Comparison of ENCODE assay signal across 8 mouse cellular contexts in genomic region chr10:103368296-103369080, GRCm38 (mm10). TPM values are rescaled to one million over a fixed set of nuclear protein-coding genes. Genes with fewer than 3 reads are reported as not detected.
DNase-seq lines count a peak whose midpoint lies in the region; ATAC-seq and TF ChIP-seq lines count a peak whose summit lies in the region.

No protein-coding gene starts in this region.

- no peaks in the 10 kb centered on the region for H3K9me3 ChIP-seq in heart, embryonic 12.5 days (replicated peaks)
- H3K9me3 ChIP-seq in liver, postnatal 0 days (ENCODE audit: low read length), result no peaks in the 10 kb centered on the region

- under 1% methylated on average over 37 of the region's 37 CpGs for WGBS in heart, embryonic 12.5 days
- WGBS in liver, postnatal 0 days (ENCODE audit: insufficient replicate concordance), result under 1% methylated on average over 37 of the region's 37 CpGs

- H3K36me3 ChIP-seq in heart, embryonic 12.5 days, result no peaks in the 10 kb centered on the region
- H3K36me3 ChIP-seq in liver, postnatal 0 days (replicated peaks; ENCODE audit: insufficient read depth, low read length), result no peaks in the 10 kb centered on the region

- no peak for TF ChIP-seq EP300 in liver, postnatal 0 days (IDR thresholded peaks at IDR 0.05; ENCODE audit: low read depth)

- no peak overlapping the region for H3K27ac ChIP-seq in heart, embryonic 12.5 days (ENCODE audit: poor library complexity, severe bottlenecking)
- H3K27ac ChIP-seq in liver, postnatal 0 days (ENCODE audit: low read depth), result no peak overlapping the region

- peak; percentile 4 for DNase-seq in urinary bladder, postnatal 14 days (ENCODE audit: low spot score)
- DNase-seq in urinary bladder, postnatal 10 days (ENCODE audit: low spot score), result no peak
- peak; percentile 43 for DNase-seq in kidney, postnatal 10 days
- DNase-seq in liver, postnatal 0 days, result no peak
- DNase-seq in retina, embryonic 14.5 days (ENCODE audit: low spot score), result peak; percentile 56
- no peak for DNase-seq in thymus, postnatal 36 days

- peaks cover 11% of the 10 kb centered on the region; the same call in 1 of the 2 replicates for H3K27me3 ChIP-seq in heart, embryonic 12.5 days (replicated peaks)
- peaks cover 19% of the 10 kb centered on the region for H3K27me3 ChIP-seq in liver, postnatal 0 days (ENCODE audit: insufficient read depth, low read length)

- ATAC-seq in common myeloid progenitor, adult 5-6 weeks (replicated peaks; ENCODE audit: low read depth, poor library complexity, severe bottlenecking), result peak; percentile 44
- ATAC-seq in heart, embryonic 12.5 days (ENCODE audit: insufficient number of reproducible peaks, low FRiP score), result 0 out of 2 replicates have a peak, but pooled peaks have one; percentile 43
- no peak for ATAC-seq in liver, postnatal 0 days

- peaks cover 5% of the 10 kb centered on the region; the same call in 1 of the 2 replicates for H3K4me1 ChIP-seq in heart, embryonic 12.5 days (replicated peaks)
- peaks cover 8% of the 10 kb centered on the region; the same call in 1 of the 2 replicates for H3K4me1 ChIP-seq in liver, postnatal 0 days (ENCODE audit: insufficient read depth)

- H3K4me2 ChIP-seq in heart, embryonic 12.5 days, result peak overlapping the region; percentile 97
- peak overlapping the region; percentile 74 for H3K4me2 ChIP-seq in liver, postnatal 0 days (ENCODE audit: low read depth, low read length)

- peak overlapping the region; percentile 47 for H3K9ac ChIP-seq in heart, embryonic 12.5 days
- no peak overlapping the region for H3K9ac ChIP-seq in liver, postnatal 0 days (replicated peaks)

- no peak for TF ChIP-seq CTCF in liver, postnatal 0 days (IDR thresholded peaks at IDR 0.05; ENCODE audit: low read depth)

- H3K4me3 ChIP-seq in heart, embryonic 12.5 days, result peak overlapping the region; percentile 55
- H3K4me3 ChIP-seq in liver, postnatal 0 days (ENCODE audit: low read depth, low read length), result peak overlapping the region; percentile 45

RNA-seq across cellular contexts. Expression of gene Slc6a15, which starts 0.9 kb away (rescaled TPM):
- total RNA-seq in common myeloid progenitor, adult 5-6 weeks (2017), result 2.0 TPM in 2 replicates
- polyA plus RNA-seq in heart, embryonic 12.5 days (2016; fragmentation: Nextera tagmentation; extraction: Ambion mirVana), result 0.92 and 1.1 TPM in 2 replicates
- 0.02 TPM in 2 replicates for polyA plus RNA-seq in liver, postnatal 0 days (2015; fragmentation: Nextera tagmentation; extraction: Ambion mirVana)

Comparison
In these comparisons a context has a peak if more than half of its experiments do, and no peak if none do; other contexts are left out.
1. DNase-seq: peak in urinary bladder, postnatal 14 days (single experiment), kidney, postnatal 10 days (single experiment) and retina, embryonic 14.5 days (single experiment); none in urinary bladder, postnatal 10 days (single experiment), liver, postnatal 0 days (single experiment) and thymus, postnatal 36 days (0 of 2).